Mouse (Mus musculus) heart, embryonic 16.5 days (tissue): Measurements from ENCODE around the gene Rnf213. TPM values are rescaled to one million over a fixed set of nuclear protein-coding genes. Genes with fewer than 3 reads are reported as not detected.
"Not testable (repeated sequence)": the region's sequence is repeated elsewhere in the genome, so short reads cannot be mapped to it uniquely, and the experiment has no call there.

Experiments used
- ATAC-seq: fragments of 200-750 bp; cut with Nextera tagmentation; replicated peaks from 2 replicates; pipeline ENCODE4 v1.8.0; 2017; ENCODE audit warnings: moderate number of reproducible peaks; ENCODE audit not compliant: insufficient read depth, low FRiP score; ENCODE audit errors: extremely low read depth
- H3K27ac ChIP-seq: fragments of 300-500 bp; sonication (generic); 2 replicates; pipeline ENCODE4 v1.5.1; 2014; ENCODE audit warnings: mild to moderate bottlenecking, low read length, control low read depth, moderate library complexity
- H3K27me3 ChIP-seq: fragments of 300-500 bp; sonication (generic); 2 replicates; pipeline ENCODE4 v1.6.1; 2014; ENCODE audit warnings: low read length, mixed read lengths; ENCODE audit not compliant: control insufficient read depth, insufficient read depth
- H3K36me3 ChIP-seq: fragments of 300-500 bp; sonication (generic); 2 replicates; pipeline ENCODE4 v1.6.1; 2014; ENCODE audit not compliant: control insufficient read depth, insufficient read depth
- H3K4me1 ChIP-seq: fragments of 300-500 bp; sonication (generic); 2 replicates; pipeline ENCODE4 v1.6.1; 2014; ENCODE audit warnings: low read length, mixed read lengths; ENCODE audit not compliant: control insufficient read depth, insufficient read depth
- H3K4me2 ChIP-seq: fragments of 300-500 bp; sonication (generic); 2 replicates; pipeline ENCODE4 v1.6.1; 2014; ENCODE audit warnings: low read depth, mild to moderate bottlenecking, control low read depth, low read length
- H3K4me3 ChIP-seq: fragments of 300-500 bp; sonication (generic); 2 replicates; pipeline ENCODE4 v1.5.1; 2014; ENCODE audit warnings: mild to moderate bottlenecking, control low read depth, low read length
- H3K9ac ChIP-seq: fragments of 300-500 bp; sonication (generic); 2 replicates; pipeline ENCODE4 v1.6.1; 2014; ENCODE audit warnings: low read length, control low read depth
- H3K9me3 ChIP-seq: fragments of 300-500 bp; sonication (generic); replicated peaks from 2 replicates; pipeline ENCODE4 v1.6.1; 2016; ENCODE audit warnings: low read length; ENCODE audit not compliant: control insufficient read depth
- WGBS: fragments of 180-500 bp; shearing (Covaris S2); extraction: QIAGEN DNeasy Blood & Tissue Kit; methylation state at CpG from one replicate; pipeline ENCODE4 v1.1.7; 2014; 5-methylcytosine and 5-hydroxymethylcytosine counted together
- polyA plus RNA-seq: library from polyadenylated mRNA; unstranded; fragments of >200 nt; fragmentation: Nextera tagmentation; extraction: Ambion mirVana; gene quantifications from 2 replicates; pipeline ENCODE4 v1.2.1, GENCODE M21; 2015

Gene Rnf213
- polyA plus RNA-seq, 1 experiment from 2014 or later = 7.6 TPM

DNA sequence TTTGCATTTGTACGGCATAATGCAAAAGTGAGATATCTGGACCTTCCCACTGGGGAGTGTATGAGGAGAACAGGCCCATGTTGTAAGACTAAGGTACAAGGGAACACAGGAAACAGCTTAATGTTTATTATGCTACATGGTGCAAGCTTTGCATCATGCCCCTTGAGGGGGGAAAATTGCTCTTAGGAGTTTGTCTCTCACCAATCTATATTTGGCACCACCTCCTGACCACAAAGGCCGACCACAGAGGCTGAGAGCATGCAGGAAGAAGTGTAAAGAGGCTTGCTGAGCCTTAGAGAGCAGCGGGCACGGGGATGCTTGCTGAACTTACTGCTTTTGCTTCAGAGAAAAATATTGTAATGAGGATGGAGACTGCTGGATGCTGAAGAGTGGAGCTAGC, 8.0 kb upstream of the Rnf213 start:
- Histone ChIP-seq H3K36me3 (peaks cover 2% of the 10 kb centered on the region; the same call in 1 of the 2 replicates), H3K9me3 (no peaks in the 10 kb centered on the region), H3K27ac (no peak overlapping the region), H3K4me2 (no peak overlapping the region), H3K4me1 (peaks cover 21% of the 10 kb centered on the region), H3K4me3 (no peak overlapping the region), H3K9ac (no peak overlapping the region), H3K27me3 (no peaks in the 10 kb centered on the region)
- ATAC-seq = no peak
- 38% methylated on average over 4 of the region's 4 CpGs for WGBS

GRCm38 (mm10) chr11:119386306-119386705, 6.6 kb upstream of the Rnf213 start:
- Histone ChIP-seq H3K9me3 (no peaks in the 10 kb centered on the region), H3K4me1 (peaks cover 25% of the 10 kb centered on the region), H3K27me3 (no peaks in the 10 kb centered on the region), H3K4me3 (no peak overlapping the region), H3K27ac (no peak overlapping the region), H3K9ac (no peak overlapping the region), H3K4me2 (no peak overlapping the region), H3K36me3 (no peaks in the 10 kb centered on the region)
- WGBS = 94% methylated on average over 5 of the region's 5 CpGs
- ATAC-seq = no peak

DNA sequence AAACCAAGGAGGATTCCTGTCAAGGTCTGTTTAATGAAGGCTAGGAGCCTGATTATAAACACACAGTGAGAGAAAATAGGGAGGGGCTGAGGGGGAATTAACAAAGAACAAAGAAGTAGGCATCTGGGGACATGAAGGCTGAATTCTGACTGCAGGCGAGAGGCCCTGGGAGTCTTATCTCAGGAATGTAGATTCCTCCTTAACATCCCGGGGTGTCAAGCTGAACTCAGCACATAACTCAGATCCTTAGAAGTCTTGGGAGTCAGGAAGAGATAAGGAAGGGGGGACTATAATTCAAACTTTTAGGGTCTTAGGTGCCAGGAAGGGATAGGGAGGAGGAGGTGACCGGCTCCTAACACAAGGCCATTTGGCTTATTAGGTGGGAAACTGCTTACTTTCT, 5.6 kb upstream of the Rnf213 start:
- WGBS = 11% methylated on average over 3 of the region's 3 CpGs
- H3K27ac ChIP-seq = peak overlapping the region; percentile 73; the same call in 1 of the 2 replicates
- not testable (repeated sequence) for H3K4me2 ChIP-seq, H3K9me3 ChIP-seq, H3K27me3 ChIP-seq, H3K36me3 ChIP-seq, H3K4me3 ChIP-seq, ATAC-seq
- H3K9ac ChIP-seq = peak overlapping the region; percentile 49; the same call in 1 of the 2 replicates
- H3K4me1 ChIP-seq = peaks cover 35% of the 10 kb centered on the region

DNA sequence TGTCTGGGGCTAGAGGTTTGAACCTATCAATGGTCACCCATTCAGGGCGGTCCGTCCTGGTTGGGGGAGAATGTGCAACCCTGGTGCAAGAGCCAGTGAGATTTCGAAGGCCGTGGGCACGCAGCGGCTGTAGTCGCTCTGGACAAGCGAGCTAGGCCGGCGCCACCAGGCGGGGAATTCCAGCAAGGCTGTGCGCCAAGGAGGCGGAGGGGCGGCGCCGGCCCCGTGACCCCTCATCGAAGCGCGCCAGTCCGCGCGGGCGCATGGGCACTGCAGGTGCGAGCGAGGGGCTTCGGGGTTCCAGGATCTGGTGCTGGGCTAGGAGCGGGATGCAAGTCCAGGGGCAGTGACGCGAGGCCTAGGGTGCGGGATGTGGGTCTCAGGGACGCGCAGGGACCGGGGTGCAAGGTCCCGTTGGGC, 3.0 kb upstream of the Rnf213 start:
- WGBS = under 1% methylated on average over 35 of the region's 35 CpGs
- peaks cover 42% of the 10 kb centered on the region for H3K4me1 ChIP-seq
- H3K9ac ChIP-seq = peak overlapping the region; percentile 88
- H3K4me2 ChIP-seq = peak overlapping the region; percentile 89
- no peaks in the 10 kb centered on the region for H3K36me3 ChIP-seq
- H3K9me3 ChIP-seq = no peaks in the 10 kb centered on the region
- peak overlapping the region; percentile 98 for H3K27ac ChIP-seq
- peak overlapping the region; percentile 77 for H3K4me3 ChIP-seq
- peak; percentile 66 for ATAC-seq
- no peaks in the 10 kb centered on the region for H3K27me3 ChIP-seq

DNA sequence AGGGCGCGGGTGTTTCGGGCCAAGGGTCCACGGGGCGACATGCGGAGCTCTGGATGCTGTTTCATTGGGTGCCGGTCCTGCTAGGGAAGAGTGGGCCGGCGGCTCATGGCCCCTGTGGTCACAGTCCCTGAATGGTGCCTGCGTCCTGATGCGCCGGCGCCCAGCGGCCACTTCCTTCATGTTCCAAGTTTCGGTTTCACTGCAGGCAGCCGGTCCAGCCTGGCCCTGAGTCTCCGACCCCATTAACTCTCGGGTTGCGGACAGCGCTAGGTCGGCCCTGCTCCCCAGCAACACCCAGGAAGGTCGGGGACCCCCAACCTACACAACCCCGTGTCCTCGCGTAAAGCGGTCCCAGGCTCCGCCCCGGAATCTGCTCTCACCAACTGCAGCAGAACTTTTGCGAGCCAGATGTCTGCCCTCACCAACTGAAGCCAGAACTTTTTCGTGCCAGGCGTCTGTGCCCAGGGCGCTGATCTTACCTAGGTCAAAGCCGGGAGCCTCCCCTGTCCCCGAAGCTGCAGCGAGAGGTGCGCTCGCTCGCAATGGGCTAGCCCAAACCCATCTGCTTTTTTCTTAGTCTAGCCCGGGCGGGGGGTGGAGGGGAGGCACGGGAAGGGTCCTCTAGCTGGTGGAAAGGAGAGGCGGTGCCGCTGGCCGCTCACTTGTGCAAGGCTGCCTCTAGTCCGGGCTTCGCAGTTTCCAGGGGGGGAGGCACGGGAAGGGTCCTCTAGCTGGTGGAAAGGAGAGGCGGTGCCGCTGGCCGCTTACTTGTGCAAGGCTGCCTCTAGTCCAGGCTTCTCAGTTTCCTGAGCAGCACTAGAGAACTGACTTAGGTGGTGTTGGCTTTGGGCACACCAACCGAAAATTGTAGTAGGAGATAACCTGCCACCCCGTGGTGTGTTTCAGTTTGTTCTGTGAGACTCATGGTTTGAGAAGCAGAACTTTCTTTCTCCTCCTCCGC, 2.3 kb upstream of the Rnf213 start:
- peak; percentile 56 for ATAC-seq

GRCm38 (mm10) chr11:119391386-119392000, 1.4 kb upstream of the Rnf213 start:
- no peak for ATAC-seq
- H3K9me3 ChIP-seq = no peaks in the 10 kb centered on the region
- H3K36me3 ChIP-seq = no peaks in the 10 kb centered on the region
- H3K4me2 ChIP-seq = peak overlapping the region; percentile 89
- 32% methylated on average over 7 of the region's 7 CpGs for WGBS
- peak overlapping the region; percentile 77 for H3K4me3 ChIP-seq
- peaks cover 39% of the 10 kb centered on the region for H3K4me1 ChIP-seq
- no peaks in the 10 kb centered on the region for H3K27me3 ChIP-seq
- H3K27ac ChIP-seq = peak overlapping the region; percentile 98
- H3K9ac ChIP-seq = 0 out of 2 replicates have a peak overlapping the region, but pooled peaks have one; percentile 32

More for the DNA sequence above, 2.3 kb upstream of the Rnf213 start:
- H3K27me3 ChIP-seq = no peaks in the 10 kb centered on the region
- 2% methylated on average over 53 of the region's 53 CpGs for WGBS
- H3K27ac ChIP-seq = peak overlapping the region; percentile 98
- no peaks in the 10 kb centered on the region for H3K9me3 ChIP-seq
- H3K36me3 ChIP-seq = no peaks in the 10 kb centered on the region
- H3K4me2 ChIP-seq = peak overlapping the region; percentile 89
- peak overlapping the region; percentile 88 for H3K9ac ChIP-seq
- H3K4me1 ChIP-seq = peaks cover 39% of the 10 kb centered on the region
- peak overlapping the region; percentile 77 for H3K4me3 ChIP-seq

- Histone ChIP-seq H3K4me3 (peak overlapping the region; percentile 67), H3K27ac (peak overlapping the region; percentile 98), H3K9ac (peak overlapping the region; percentile 83), H3K9me3 (no peaks in the 10 kb centered on the region), H3K4me2 (peak overlapping the region; percentile 72), H3K4me1 (peaks cover 35% of the 10 kb centered on the region), H3K36me3 (no peaks in the 10 kb centered on the region), H3K27me3 (no peaks in the 10 kb centered on the region)
- ATAC-seq = peak; percentile 11; the same call in 1 of the 2 replicates
- WGBS = 8% methylated on average over 12 of the region's 12 CpGs
Measured at GRCm38 (mm10) chr11:119392001-119392614, 792 bp upstream of the Rnf213 start.

GRCm38 (mm10) chr11:119393483-119393804, 544 bp downstream of the Rnf213 start:
- no peaks in the 10 kb centered on the region for H3K36me3 ChIP-seq
- H3K9ac ChIP-seq = peak overlapping the region; percentile 83
- peak overlapping the region; percentile 98 for H3K27ac ChIP-seq
- 24% methylated on average over 7 of the region's 7 CpGs for WGBS
- peaks cover 30% of the 10 kb centered on the region for H3K4me1 ChIP-seq
- no peaks in the 10 kb centered on the region for H3K27me3 ChIP-seq
- ATAC-seq = no peak
- no peaks in the 10 kb centered on the region for H3K9me3 ChIP-seq
- H3K4me3 ChIP-seq = peak overlapping the region; percentile 67
- peak overlapping the region; percentile 72 for H3K4me2 ChIP-seq
